In the genomic region with DNA sequence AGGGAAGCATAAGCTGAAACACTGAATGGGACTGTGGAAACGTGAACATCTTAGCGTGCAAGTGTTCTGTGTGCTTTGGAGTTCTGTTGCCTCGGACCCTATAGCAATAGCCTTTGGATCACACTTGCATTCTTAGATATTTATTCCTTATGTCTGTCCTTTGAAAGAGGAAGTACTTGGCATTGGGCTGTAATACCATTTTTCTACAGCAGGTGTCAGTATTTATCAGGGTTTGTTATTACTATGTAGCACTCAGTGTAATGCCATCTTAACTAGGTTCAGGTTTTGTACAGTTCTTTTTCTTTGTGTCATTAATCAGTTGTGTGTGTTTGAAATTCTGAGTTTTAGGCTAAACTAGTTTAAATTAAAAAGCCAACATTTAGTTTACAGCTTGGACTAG, we compare ENCODE assay signal across 9 mouse cellular contexts. TPM values are rescaled to one million over a fixed set of nuclear protein-coding genes. Genes with fewer than 3 reads are reported as not detected.
DNase-seq lines count a peak whose midpoint lies in the region; ATAC-seq and TF ChIP-seq lines count a peak whose summit lies in the region.
"Had no signal": no experiment of that assay in that cellular context is flagged by ENCODE, and none has a peak within 500 bp of the region (broad histone marks: within the 10 kb centered on the region; RNA-seq: fewer than 3 reads in every experiment).

No protein-coding gene starts in this region.

- no peaks in the 10 kb centered on the region for H3K27me3 ChIP-seq in kidney, postnatal 0 days (ENCODE audit: insufficient read depth, low read length)
- no peaks in the 10 kb centered on the region for H3K27me3 ChIP-seq in kidney, embryonic 14.5 days (ENCODE audit: control insufficient read depth, insufficient read depth, low read length)
- H3K27me3 ChIP-seq: heart, embryonic 13.5 days; midbrain, embryonic 12.5 days had no signal

- no peaks in the 10 kb centered on the region for H3K9me3 ChIP-seq in kidney, postnatal 0 days (replicated peaks; ENCODE audit: low read length)
- no peaks in the 10 kb centered on the region for H3K9me3 ChIP-seq in kidney, embryonic 14.5 days (ENCODE audit: control insufficient read depth, low read length)
- no peaks in the 10 kb centered on the region for H3K9me3 ChIP-seq in ES-E14 (ENCODE audit: control insufficient read depth, insufficient read depth, low read depth, low read length)
- H3K9me3 ChIP-seq: heart, embryonic 13.5 days; midbrain, embryonic 12.5 days had no signal

- in situ Hi-C loops in ES-E14 (cut with MboI; ENCODE audit: low sequenced_read_pairs in 2 of 2, unreplicated experiment in 2 of 2): no loop called here

- ATAC-seq in kidney, postnatal 0 days (replicated peaks; ENCODE audit: low FRiP score, low read depth): no peak
- ATAC-seq in kidney, embryonic 14.5 days (ENCODE audit: low FRiP score, low TSS enrichment): no peak
- peak; percentile 63; the same call in 1 of the 2 replicates for ATAC-seq in erythroid progenitor cell, adult 5-6 weeks (replicated peaks; ENCODE audit: low FRiP score, poor library complexity, severe bottlenecking)

- TF ChIP-seq CTCF in kidney, postnatal 0 days (IDR thresholded peaks at IDR 0.05; ENCODE audit: low read depth): peak; percentile 77

- no peak overlapping the region for H3K27ac ChIP-seq in kidney, postnatal 0 days
- no peak overlapping the region for H3K27ac ChIP-seq in kidney, embryonic 14.5 days (ENCODE audit: low read depth, low read length)
- H3K27ac ChIP-seq in ES-E14 (ENCODE audit: insufficient read depth, low read depth, low read length, poor library complexity, severe bottlenecking): no peak overlapping the region
- H3K27ac ChIP-seq: heart, embryonic 13.5 days; midbrain, embryonic 12.5 days had no signal

- H3K4me1 ChIP-seq in kidney, postnatal 0 days (replicated peaks; ENCODE audit: insufficient read depth, low read length): no peaks in the 10 kb centered on the region
- no peaks in the 10 kb centered on the region for H3K4me1 ChIP-seq in kidney, embryonic 14.5 days (ENCODE audit: control insufficient read depth, insufficient read depth, low read length)
- no peaks in the 10 kb centered on the region for H3K4me1 ChIP-seq in ES-E14 (ENCODE audit: control insufficient read depth in 2 of 2, insufficient read depth in 2 of 2, low read length in 2 of 2, poor library complexity in 1 of 2)
- H3K4me1 ChIP-seq: heart, embryonic 13.5 days; midbrain, embryonic 12.5 days had no signal

- WGBS in kidney, postnatal 0 days: 44% methylated on average over 3 of the region's 3 CpGs
- WGBS in kidney, embryonic 14.5 days: 64% methylated on average over 3 of the region's 3 CpGs

- H3K4me3 ChIP-seq in kidney, postnatal 0 days (replicated peaks; ENCODE audit: low read depth, low read length): no peak overlapping the region
- no peak overlapping the region for H3K4me3 ChIP-seq in kidney, embryonic 14.5 days (ENCODE audit: low read length)
- no peak overlapping the region for H3K4me3 ChIP-seq in ES-E14 (ENCODE audit: insufficient read depth in 1 of 2, low read depth in 1 of 2, low read length in 2 of 2, poor library complexity in 1 of 2, severe bottlenecking in 1 of 2)
- H3K4me3 ChIP-seq: heart, embryonic 13.5 days; midbrain, embryonic 12.5 days had no signal

- 0 out of 2 replicates have a peak, but pooled peaks cover 6% of the 10 kb centered on the region for H3K36me3 ChIP-seq in kidney, postnatal 0 days (ENCODE audit: insufficient read depth, low read length)
- peaks cover 9% of the 10 kb centered on the region; the same call in 1 of the 2 replicates for H3K36me3 ChIP-seq in kidney, embryonic 14.5 days (ENCODE audit: control insufficient read depth, insufficient read depth, low read length)
- no peaks in the 10 kb centered on the region for H3K36me3 ChIP-seq in ES-E14 (ENCODE audit: control insufficient read depth, insufficient read depth, low read length, poor library complexity, severe bottlenecking)

- H3K9ac ChIP-seq in kidney, postnatal 0 days (ENCODE audit: low read depth, low read length): no peak overlapping the region
- H3K9ac ChIP-seq in kidney, embryonic 14.5 days (ENCODE audit: low read depth, low read length): no peak overlapping the region
- no peak overlapping the region for H3K9ac ChIP-seq in ES-E14 (ENCODE audit: insufficient read depth, low read depth, low read length, poor library complexity, severe bottlenecking)
- H3K9ac ChIP-seq: heart, embryonic 13.5 days; midbrain, embryonic 12.5 days had no signal

- H3K4me2 ChIP-seq in kidney, postnatal 0 days (ENCODE audit: low read length): no peak overlapping the region
- no peak overlapping the region for H3K4me2 ChIP-seq in kidney, embryonic 14.5 days (replicated peaks; ENCODE audit: low read depth, low read length)
- H3K4me2 ChIP-seq: heart, embryonic 13.5 days; midbrain, embryonic 12.5 days had no signal

- peak; percentile 69 for DNase-seq in kidney, postnatal 0 days (ENCODE audit: low spot score)
- DNase-seq in CD4-positive helper T cell, adult 2 months (ENCODE audit: low read depth, low spot score): peak; percentile 68
- peak; percentile 50 for DNase-seq in ES-E14 (ENCODE audit: low read depth, low spot score)
- peak; percentile 75 for DNase-seq in retina, postnatal 1 day
- no peak for DNase-seq in adrenal gland, postnatal 25 days

TF ChIP-seq in ES-E14, 5 proteins besides CTCF, POLR2A, EP300 and RAD21:
- TF ChIP-seq HCFC1 (IDR thresholded peaks at IDR 0.05; ENCODE audit: borderline replicate concordance, insufficient read depth, low read length) (no peak), ZC3H11A (IDR thresholded peaks at IDR 0.05; ENCODE audit: borderline replicate concordance, low read depth, low read length) (peak; percentile 24; the same call in 1 of the 2 replicates)

RNA-seq across cellular contexts. Expression of gene Hprt, which starts 18.1 kb away (rescaled TPM):
- 196 and 204 TPM in 2 replicates for polyA plus RNA-seq in kidney, postnatal 0 days (2015; fragmentation: Nextera tagmentation; extraction: Ambion mirVana)
- polyA plus RNA-seq in kidney, embryonic 14.5 days (2014; fragmentation: Nextera tagmentation; extraction: Ambion mirVana): 156 and 173 TPM in 2 replicates
- 0.53 and 1.6 TPM in 2 replicates for total RNA-seq in ES-E14 (2012; rRNA removed)
- 82.6 and 119 TPM in 2 replicates for total RNA-seq in erythroid progenitor cell, adult 5-6 weeks (2015; ENCODE audit: low replicate concordance)
- total RNA-seq in erythroid progenitor cell, adult 5-6 weeks (2017; ENCODE audit: low replicate concordance): 86.4 and 105 TPM in 2 replicates
- total RNA-seq in adrenal gland, postnatal 25 days (2021): 87.6 and 92.7 TPM in 2 replicates

Comparison
In these comparisons a context has a peak if more than half of its experiments do, and no peak if none do; other contexts are left out.
1. RNA of gene Hprt, which starts 18.1 kb away (total RNA-seq): 87.6 to 92.7 TPM in adrenal gland, postnatal 25 days and 82.6 to 119 TPM in erythroid progenitor cell, adult 5-6 weeks; 0.53 to 1.6 TPM in ES-E14; every median in the first group is over 10 times any median in the second.